Mouse (Mus musculus): Measurements from ENCODE around the gene Ccdc113. TPM values are rescaled to one million over a fixed set of nuclear protein-coding genes. Genes with fewer than 3 reads are reported as not detected.

The Ccdc113 gene
- polyA plus RNA-seq, 1 experiment: 2.0 TPM

DNA sequence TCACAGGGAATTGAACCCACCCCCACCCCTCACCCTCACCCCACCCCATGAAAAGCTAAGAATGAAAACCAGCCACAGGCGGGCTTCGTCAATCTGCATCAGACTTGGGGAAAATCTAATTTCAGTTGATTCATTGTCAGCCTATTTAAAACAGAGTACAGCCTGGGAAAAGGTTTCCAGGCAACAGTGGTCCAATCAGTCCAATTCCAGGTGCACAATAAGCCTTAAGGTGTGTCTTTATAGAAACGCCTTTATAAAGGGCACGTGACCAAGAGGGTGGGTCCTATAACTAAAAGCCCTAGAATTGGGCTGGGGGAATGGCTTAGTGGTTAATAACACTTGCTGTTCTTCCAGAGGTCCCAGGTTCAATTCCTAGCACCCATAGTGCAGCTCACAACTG lies 1.7 kb upstream of the Ccdc113 start:
- no peak for DNase-seq (ENCODE audit: extremely low spot score in 1 of 2, low spot score in 1 of 2)

DNA sequence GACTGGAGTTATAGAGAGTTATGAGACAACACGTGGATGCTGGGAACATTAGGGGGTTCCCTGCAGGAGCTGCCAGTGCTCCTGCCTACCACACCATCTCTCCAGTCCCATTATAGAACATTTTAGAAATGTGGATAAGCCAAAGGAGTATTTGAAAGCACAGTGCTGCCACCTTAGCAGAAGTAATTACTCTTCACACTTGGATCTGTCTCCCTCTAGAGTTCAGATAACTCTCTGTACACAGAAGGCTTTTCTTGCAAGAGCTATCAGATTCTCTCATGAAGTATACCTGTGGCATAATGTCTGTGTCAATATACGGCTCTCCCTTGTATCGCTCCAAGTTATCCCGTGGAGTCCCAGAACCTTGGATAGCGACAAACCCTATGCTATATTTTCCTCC lies 5.6 kb downstream of the Ccdc113 start:
- peak in 1 of 2 experiments; percentile 59 for DNase-seq (ENCODE audit: extremely low spot score in 1 of 2, low spot score in 1 of 2)

DNA sequence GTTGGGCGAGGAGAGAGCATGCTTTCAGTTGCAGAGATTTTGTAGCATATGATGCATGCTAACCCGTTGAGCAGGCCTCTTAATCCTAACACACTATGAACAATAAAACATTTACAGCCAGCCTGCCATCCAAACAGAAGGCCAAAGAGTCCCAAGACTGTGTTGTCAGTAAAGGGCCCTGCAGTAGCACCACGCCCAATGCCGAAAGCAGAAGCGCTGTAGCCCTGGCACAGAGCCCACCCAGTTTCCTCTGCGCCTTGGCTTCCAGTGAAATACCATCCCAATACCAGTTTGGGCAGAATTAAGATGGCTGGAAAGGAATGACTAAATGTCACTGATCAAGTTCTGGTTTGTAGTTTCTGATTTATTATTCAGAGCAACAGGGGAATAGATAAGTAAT lies 8.3 kb downstream of the Ccdc113 start:
- DNase-seq (ENCODE audit: extremely low spot score in 1 of 2, low spot score in 1 of 2): no peak

DNA sequence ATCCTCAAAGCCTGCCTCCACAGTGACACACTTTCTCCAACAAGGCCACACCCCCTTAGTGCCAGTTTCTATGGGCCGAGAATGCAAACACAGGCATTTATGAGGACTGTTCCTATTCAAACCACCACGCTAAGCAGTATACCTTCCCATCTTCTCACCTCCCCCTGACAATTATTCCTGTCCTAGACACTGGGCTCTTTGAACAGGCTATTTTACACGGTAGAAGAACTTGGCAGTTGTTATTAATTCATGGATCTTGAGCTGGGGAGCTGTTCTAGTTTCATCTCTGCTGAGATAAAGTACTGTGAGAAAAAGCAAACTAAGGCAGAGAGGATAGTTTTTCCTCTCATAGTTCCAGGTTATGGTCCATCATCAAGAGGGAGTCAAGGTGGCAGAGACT lies 9.2 kb downstream of the Ccdc113 start:
- no peak for DNase-seq (ENCODE audit: extremely low spot score in 1 of 2, low spot score in 1 of 2)

DNA sequence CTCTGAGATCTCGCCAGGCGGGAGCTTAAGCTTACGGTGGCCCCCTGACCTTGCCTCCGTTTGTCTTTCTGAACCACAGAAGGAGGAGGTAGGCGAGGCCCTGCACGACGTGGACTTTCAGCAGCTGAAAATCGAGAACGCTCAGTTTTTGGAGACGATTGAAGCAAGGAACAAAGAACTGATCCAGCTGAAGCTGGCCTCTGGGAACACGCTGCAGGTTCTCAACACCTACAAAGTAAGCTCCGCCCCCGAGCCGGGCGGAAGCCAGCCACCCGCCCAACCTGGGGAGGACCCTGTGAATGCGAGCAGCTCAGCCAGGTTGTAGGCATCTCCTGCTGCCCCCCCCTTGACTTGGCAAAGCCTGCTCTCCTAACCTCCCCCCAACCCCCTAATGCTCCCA lies 11.9 kb downstream of the Ccdc113 start:
- DNase-seq (ENCODE audit: extremely low spot score in 1 of 2, low spot score in 1 of 2): no peak

DNA sequence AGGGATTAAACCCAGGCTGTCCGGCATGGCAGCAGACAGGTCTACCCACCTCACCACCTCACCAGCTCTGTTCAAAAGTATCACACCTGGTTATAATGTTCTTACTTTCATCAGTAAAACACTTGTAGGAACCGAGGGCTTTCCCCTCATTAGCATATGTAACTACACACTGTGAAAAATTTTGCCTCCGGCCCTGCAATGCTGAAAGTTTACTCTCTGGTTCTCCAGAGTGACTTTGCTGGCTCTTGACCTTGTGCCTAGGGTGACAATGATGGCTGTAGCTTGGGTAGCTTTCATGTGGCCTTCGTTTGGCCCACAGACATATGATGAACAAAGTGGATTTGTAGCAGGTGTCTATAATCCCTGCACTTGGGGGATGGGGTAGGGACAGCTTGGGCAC lies 13.1 kb downstream of the Ccdc113 start:
- no peak for DNase-seq (ENCODE audit: extremely low spot score in 1 of 2, low spot score in 1 of 2)

DNA sequence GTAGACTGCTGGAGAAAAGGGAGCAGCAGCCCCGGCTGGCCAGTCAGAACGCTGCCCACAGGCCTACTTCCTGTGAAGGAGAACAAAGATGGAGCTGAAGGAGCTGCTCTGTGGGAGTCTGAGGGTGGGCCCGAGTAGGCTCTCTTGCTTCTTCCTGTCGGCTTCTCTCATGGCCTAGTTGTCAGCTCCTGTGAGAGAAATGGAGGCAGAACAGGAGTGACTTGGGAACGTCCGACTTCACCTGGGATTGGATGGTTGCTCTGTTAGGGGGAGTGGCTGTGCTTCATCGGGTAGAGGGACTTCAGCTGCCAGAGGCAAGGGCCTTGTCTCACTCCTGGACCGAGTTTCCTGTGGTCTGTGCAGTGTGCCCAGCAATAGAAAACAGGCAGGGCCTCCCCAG lies 14.0 kb downstream of the Ccdc113 start:
- DNase-seq (ENCODE audit: extremely low spot score in 1 of 2, low spot score in 1 of 2): no peak

DNA sequence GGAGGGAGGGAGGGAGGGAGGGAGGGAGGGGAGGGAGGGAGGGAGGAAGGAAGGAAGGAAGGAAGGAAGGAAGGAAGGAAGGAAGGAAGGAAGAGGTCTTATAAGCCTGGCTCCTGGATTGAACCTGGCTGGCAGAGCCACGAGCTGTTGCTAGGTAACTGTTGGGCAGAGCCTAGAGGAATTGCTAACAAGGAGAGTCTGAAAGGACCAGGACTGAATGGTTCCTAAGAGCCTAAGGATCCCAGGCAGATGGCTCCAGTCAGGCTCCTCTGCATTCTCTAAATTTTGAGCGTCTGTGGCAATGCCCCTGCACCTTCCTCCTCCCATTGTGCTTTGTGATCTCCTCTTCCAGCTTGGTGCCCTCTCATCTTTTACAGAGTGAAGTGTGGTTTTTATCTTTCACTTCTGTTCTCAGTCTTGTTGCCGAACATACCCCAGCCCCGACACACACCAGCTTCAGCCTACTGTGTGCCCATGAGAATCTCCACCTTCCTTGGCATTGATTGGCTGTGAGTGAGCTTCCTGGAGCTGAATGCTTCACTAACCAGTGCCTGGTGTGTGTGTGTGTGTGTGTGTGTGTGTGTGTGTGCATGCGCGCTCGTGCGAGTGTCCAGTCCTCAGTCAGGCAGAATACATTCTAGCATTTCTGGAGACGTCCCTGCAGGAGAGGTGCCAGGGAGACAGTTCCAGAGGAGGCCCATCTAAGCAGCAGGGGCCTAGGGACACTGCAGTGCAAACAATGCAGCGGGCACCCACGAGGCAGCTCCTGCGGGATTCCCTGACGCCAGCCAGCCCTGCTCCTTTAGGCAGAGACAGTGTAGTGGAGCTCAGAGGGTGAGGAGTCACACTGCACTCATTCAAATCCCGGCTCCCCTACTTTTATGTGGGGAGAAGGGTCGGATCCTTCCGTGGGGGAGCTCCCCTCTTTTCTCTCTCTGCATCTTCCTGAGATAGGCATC lies 16.3 kb downstream of the Ccdc113 start:
- no peak for DNase-seq (ENCODE audit: extremely low spot score in 1 of 2, low spot score in 1 of 2)

DNA sequence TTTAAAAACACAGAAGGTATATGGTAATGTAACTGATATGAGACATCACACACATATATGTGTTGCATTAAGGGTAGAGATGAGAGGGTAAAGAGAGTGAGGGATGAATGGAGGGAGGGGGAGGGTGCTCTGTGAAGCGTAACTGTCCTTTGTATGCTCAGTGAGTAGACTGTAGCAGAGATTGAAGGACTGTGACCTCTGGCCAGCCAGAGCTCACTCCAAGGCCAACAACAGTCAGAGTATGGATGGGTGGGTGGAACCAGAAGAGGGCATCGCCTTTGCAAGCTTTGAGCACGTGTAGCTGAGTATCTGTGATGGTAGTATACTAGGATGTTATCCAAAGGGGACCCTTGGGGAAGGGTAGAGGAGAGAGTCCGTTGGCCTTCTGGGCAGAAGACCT lies 17.7 kb downstream of the Ccdc113 start:
- no peak for DNase-seq (ENCODE audit: extremely low spot score in 1 of 2, low spot score in 1 of 2)

DNA sequence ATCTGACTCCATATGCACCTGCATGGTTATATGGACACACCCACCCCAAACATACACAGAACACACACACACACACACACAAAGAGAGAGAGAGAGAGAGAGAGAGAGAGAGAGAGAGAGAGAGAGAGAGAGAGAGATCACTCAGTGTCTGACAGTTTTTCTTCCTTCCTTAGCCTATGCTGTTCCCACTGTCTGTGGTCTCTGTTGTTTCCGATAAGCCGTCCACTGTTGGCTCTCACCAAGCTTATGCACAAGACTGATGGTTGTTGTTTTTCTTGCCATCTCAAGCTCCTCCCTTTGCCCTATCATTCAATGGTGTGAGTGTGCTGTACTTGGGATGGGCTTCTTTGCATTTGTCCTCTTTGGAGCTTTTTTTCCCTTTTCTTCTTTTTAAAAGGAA lies 22.1 kb downstream of the Ccdc113 start:
- no peak for DNase-seq (ENCODE audit: extremely low spot score in 1 of 2, low spot score in 1 of 2)

DNA sequence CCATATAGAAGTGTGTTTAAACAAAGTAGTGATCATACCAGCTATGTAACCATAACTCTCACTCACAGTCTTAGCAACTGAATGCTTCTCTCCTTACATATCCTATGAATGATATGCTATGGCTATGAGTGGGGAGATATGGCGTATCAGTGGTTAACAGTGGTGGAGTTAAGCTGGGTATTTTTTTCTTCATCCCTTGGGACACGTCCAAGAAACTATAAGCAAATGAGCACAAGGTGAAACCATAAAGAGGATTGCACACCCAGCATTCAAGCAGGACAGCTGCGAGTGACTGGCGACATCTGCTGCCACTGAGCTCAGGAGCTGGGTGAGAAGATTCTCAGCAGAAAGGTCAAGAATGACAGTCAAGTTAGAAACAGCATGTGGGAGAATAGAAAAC lies 32.3 kb downstream of the Ccdc113 start:
- DNase-seq (ENCODE audit: extremely low spot score in 1 of 2, low spot score in 1 of 2): no peak

DNA sequence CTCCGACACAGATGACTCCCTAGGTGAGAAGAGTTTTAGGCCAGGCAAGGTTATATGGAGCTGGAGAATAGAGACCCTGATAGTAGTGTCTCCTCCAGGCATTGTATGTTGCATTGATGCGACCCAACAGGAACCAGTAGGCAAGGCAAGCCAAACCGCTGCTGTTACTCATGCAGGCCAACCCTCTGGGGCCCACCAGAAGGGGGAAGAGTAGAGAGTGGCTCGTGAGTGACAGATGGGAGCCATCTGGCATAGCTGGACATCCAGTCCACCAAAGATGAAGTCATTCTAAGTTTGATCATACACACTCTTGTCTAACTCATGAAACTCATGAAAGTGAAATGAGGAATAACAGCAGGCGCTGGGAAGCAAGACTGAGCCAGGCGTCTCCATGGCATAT lies 32.9 kb downstream of the Ccdc113 start:
- no peak for DNase-seq (ENCODE audit: extremely low spot score in 1 of 2, low spot score in 1 of 2)

DNA sequence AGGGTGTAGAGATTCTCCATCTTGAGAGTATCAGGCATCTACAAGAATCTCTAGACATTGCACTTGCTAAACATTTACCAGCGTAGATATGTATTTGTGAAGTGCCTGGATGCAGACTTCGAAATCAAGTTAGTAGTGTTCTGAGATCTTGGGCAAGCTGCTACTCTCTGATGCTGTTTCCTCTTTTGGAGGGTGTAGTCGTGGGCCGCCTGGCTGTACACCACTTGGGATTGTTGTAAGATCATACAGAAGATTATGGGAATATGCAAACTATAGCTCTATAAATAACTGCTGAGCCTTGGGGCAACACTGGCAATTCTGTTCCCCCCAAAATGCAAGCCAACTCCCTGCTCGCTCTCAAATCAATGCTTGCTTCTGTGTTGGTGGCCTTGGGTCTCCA lies 39.3 kb downstream of the Ccdc113 start:
- DNase-seq (ENCODE audit: extremely low spot score in 1 of 2, low spot score in 1 of 2): no peak

DNA sequence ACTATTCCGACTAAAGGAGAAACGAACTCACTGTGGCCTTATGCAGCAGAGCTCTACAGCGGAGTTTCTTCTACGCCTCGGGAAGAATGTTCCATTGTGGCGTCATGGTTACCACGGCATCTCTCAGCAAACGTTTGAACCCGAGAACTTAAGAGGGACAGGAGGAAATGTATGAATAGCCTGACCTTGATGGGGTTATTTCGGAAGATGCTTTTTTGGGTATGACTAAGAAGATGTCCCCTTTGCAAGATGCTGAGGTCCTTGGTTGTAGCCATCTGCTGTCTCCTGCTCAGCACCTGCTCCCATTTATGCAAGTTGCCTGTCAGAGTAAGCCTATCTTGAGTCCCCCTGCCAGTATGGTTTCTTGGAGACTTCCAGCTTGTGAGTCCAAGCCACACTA lies 42.4 kb downstream of the Ccdc113 start, which contains the start of gene Prss54:
Gene Prss54 (minus strand): TSS at position 101 of the 400 bp plus-strand sequence.
- no peak for DNase-seq (ENCODE audit: extremely low spot score in 1 of 2, low spot score in 1 of 2)

DNA sequence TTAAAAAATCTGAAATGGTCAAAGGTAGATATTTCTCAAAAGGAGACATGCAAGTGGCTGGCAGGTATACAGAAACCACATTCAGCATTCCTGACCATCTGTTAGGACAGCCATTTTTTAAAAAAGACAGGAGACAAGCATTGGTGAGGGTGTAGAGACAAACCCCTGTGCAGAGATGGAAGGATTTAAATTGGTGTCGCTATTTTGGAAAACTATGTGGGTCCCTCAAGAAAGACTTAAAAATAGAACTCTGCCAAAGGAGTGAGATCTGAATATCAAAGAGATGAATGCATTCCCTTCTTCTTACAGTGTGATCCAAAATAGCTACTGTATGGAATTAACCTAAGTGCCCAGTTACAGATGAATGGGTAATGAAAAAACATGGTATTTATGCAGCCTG lies 53.5 kb downstream of the Ccdc113 start:
- DNase-seq (ENCODE audit: extremely low spot score in 1 of 2, low spot score in 1 of 2): peak in 1 of 2 experiments; percentile 52

DNA sequence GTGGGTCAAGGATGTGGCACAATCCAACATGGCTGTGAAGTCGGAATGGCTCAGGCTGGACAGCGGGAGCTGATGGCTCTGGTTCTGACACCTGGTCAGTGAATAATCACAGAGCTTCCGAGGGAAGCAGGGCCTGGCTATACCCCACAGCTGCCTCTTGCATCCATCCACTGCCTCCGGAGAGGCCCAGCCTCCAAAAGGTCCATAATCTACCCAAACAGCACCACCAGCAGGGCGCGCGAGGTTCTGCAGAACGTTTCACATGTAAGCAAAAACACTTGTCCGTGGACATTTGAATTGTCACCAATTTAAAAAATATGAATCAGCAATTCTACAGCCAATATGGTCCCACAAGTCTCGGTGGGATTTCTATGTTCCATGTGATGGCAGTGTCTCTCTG lies 55.4 kb downstream of the Ccdc113 start:
- no peak for DNase-seq (ENCODE audit: extremely low spot score in 1 of 2, low spot score in 1 of 2)

DNA sequence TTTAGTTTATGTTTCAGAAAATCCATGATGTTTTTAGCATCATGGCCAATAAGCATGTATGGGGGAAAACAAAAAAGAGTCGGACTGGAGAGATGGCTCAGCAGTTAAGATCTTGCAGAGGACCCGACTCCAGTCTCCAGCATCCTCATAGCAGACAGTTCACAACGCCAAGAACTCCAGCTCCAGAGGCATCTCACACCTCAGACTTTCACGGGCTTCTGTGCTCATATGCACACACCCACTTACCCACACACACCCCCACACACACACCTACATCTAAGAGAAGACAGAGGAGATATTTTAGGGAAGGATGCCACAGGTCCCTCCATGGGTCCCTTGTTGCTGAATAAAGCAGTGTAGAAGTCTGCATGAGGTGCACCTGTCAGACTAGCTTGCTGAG lies 56.7 kb downstream of the Ccdc113 start:
- DNase-seq (ENCODE audit: extremely low spot score in 1 of 2, low spot score in 1 of 2): no peak

DNA sequence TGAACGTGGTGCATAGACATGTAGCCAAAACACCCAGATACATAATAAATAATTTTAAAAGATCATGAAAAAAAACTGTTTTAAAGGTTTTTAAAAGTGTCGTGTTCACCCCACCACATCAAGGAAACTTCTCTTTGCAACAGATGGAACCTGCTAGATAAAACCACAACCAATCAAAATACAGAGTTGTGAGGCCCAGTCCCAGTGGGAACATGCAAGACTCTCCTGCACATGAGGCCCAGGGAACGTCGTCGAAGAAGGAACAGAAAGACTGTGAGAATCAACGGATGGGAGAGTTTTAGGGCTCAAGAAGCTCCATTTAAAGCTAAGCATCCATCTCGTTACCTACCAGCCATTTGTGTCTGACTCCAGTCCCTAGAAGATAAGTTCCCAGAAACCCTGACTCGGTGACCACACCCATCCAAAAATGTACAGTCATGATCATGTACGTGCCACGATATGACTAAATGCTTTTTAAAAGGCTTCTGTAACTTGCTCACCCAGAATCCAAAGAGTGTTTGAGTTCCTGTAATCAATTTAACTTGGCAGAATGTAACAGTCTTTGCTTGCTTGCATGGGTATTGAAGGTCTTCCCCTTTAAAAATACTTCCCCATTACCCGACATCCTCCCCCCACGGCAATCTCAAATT lies 58.4 kb downstream of the Ccdc113 start:
- no peak for DNase-seq (ENCODE audit: extremely low spot score in 1 of 2, low spot score in 1 of 2)

DNA sequence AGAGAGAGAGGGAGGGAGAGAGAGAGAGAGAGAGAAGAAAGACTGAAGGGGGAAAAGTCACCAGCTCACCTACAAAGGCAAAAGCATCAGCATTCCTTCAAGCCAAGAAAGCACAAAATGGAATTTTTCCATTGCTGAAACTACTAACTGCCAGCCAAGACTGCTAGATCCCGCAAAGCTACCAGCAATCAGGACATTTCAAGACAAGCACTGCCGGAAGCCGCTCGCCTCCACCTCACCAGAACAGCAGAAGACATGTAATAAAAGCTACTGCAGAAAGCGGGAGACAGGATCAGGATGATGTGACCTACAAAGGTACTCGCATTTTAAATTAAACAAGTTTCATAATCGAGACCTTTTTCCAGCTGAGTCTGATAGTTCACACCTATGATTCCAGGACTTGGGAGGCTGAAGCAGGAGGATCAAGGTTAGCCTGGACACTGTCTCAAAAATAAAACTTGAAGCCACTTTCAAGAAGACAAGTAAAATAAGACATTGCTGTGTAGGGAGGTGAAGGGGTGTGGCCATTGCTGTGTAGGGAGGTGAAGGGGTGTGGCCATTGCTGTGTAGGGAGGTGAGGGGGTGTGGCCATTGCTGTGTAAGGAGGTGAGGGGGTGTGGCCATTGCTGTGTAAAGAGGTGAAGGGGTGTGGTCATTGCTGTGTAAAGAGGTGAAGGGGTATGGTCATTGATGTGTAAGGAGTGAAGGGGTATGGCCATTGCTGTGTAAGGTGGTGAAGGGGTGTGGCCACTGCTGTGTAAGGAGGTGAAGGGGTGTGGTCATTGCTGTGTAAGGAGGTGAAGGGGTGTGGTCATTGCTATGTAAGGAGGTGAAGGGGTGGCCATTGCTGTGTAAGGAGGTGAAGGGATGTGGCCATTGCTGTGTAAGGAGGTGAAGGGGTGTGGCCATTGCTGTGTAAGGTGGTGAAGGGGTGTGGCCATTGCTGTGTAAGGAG lies 59.8 kb downstream of the Ccdc113 start:
- peak in 1 of 2 experiments; percentile 51 for DNase-seq (ENCODE audit: extremely low spot score in 1 of 2, low spot score in 1 of 2)

DNA sequence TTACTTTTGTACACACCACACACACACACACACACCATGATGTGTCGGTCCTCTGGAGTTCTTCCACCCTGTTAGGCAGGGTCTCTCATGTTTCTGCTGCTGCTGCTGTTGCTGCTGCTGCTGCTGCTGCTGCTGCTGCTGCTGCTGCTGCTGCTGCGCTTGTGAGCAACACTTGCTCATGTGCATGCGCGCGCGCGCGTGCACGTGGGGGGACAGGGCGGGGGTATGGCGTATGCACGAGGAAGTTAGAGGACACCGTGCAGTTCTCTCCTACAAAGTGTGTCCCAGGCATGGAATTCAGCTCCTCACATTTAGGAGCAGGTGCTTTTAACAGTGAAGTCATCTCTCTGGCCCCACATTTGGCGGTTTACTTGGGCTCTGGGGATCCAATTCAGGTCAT lies 61.2 kb downstream of the Ccdc113 start:
- DNase-seq (ENCODE audit: extremely low spot score in 1 of 2, low spot score in 1 of 2): no peak

DNA sequence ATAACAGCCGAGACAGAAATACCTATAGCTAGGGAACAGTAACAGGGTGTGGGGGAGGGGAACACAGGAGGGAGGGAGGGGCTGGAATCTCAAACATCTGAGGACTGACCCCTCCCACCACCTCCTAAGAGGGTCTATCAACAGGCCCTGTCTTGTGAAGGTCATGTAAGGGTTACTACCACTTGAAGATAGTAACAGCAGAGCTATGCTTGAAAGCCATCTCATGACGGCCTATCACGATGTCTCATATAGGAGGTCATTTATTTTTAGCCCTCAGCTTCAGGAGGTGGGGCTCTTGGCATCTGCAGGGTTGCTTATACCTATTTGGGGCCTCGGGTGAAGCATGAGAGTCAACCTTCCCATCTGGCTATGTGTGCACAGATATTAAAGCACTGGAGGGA lies 63.0 kb downstream of the Ccdc113 start:
- no peak for DNase-seq (ENCODE audit: extremely low spot score in 1 of 2, low spot score in 1 of 2)

Measured in frontal cortex, adult 2 months (tissue).